Mouse (Mus musculus): ENCODE measurements at regions not wholly inside any gene's neighbourhood (a gene's known extent, or its start where the extent isn't known, plus 50 kb on each side); places are given as distances from the start of the nearest gene placed in this dataset.
A peak's percentile ranks its signal among the peaks of the same experiment; 100 is the strongest.

DNA sequence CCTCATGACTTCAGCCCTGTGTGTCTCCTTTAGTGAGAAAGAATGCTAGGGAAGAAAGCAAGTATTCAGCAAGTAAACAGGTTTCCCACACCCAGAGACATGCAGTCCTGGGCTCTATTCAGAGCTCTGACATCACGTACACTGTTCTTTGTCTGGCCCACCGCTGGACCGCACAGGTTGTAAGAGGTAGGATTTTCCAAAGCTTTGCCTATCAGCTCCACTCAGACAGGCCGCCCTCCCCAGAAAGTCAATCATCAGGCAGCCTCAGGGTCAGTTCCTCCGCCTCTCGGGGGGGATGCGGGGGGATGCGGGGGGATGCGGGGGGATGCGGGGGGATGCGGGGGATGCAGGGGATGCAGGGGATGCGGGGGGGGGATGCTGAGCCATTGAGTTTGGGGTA, 94.7 kb upstream of the Smarca2 start:
- Histone ChIP-seq H3K36me3 (ENCODE audit: control insufficient read depth in 1 of 2, insufficient read depth in 2 of 2, low read length in 2 of 2) (no peaks in the 10 kb centered on the region), H3K4me3 (ENCODE audit: control insufficient read depth in 1 of 2, insufficient read depth in 1 of 2, low read depth in 2 of 2, low read length in 2 of 2) (no peak overlapping the region), H3K27ac (ENCODE audit: control insufficient read depth, low read depth, low read length) (no peak overlapping the region), H3K4me1 (ENCODE audit: control insufficient read depth in 1 of 2, insufficient read depth in 2 of 2, low read length in 2 of 2) (no peaks in the 10 kb centered on the region), H3K9me3 (replicated peaks; ENCODE audit: insufficient read depth, low read length) (no peaks in the 10 kb centered on the region), H3K27me3 (ENCODE audit: control insufficient read depth in 1 of 2, insufficient read depth in 2 of 2, low read length in 2 of 2) (no peaks in the 10 kb centered on the region), H3K79me2 (ENCODE audit: control insufficient read depth, insufficient read depth, low read length, poor library complexity) (no peaks in the 10 kb centered on the region), H3K9ac (ENCODE audit: control insufficient read depth, low read depth, low read length, poor library complexity, severe bottlenecking) (no peak overlapping the region)
- no peak for DNase-seq (ENCODE audit: low read depth, low spot score)
- TF ChIP-seq MYC (IDR thresholded peaks at IDR 0.05; ENCODE audit: low read depth, low read length): no peak
- no peak for TF ChIP-seq CTCF (IDR thresholded peaks at IDR 0.05 in 2 of 3, conservative IDR thresholded peaks at IDR 0.05 in 1 of 3; ENCODE audit: control insufficient read depth in 1 of 3, insufficient read depth in 1 of 3, low read depth in 2 of 3, low read length in 3 of 3, poor library complexity in 1 of 3, severe bottlenecking in 1 of 3)
- TF ChIP-seq E2F4 (IDR thresholded peaks at IDR 0.05; ENCODE audit: borderline replicate concordance, low read depth, low read length): no peak
- TF ChIP-seq KAT2A (conservative IDR thresholded peaks at IDR 0.05; ENCODE audit: low read depth, low read length): no peak
- no peak for TF ChIP-seq CHD2 (IDR thresholded peaks at IDR 0.05; ENCODE audit: low read length)
- no peak for TF ChIP-seq POLR2AphosphoS5 (IDR thresholded peaks at IDR 0.05; ENCODE audit: borderline replicate concordance, low read depth, low read length)
- TF ChIP-seq MYB (IDR thresholded peaks at IDR 0.05; ENCODE audit: low read depth, low read length): no peak
- no peak for TF ChIP-seq MEF2A (IDR thresholded peaks at IDR 0.05; ENCODE audit: extremely low read depth, insufficient replicate concordance, low read depth, low read length, poor library complexity, severe bottlenecking)
- TF ChIP-seq JUND (IDR thresholded peaks at IDR 0.05; ENCODE audit: low read depth, low read length): no peak
- no peak for TF ChIP-seq RAD21 (IDR thresholded peaks at IDR 0.05; ENCODE audit: low read depth, low read length)
- TF ChIP-seq NELFE (IDR thresholded peaks at IDR 0.05; ENCODE audit: low read depth, low read length): no peak
- TF ChIP-seq GATA1 (IDR thresholded peaks at IDR 0.05; ENCODE audit: low read depth, low read length): no peak
- TF ChIP-seq ZNF384 (IDR thresholded peaks at IDR 0.05; ENCODE audit: low read depth, low read length): no peak
- no peak for TF ChIP-seq NRF1 (IDR thresholded peaks at IDR 0.05; ENCODE audit: insufficient read depth, low read depth, low read length, poor library complexity, severe bottlenecking)
- no peak for TF ChIP-seq USF2 (IDR thresholded peaks at IDR 0.05; ENCODE audit: borderline replicate concordance in 1 of 2, insufficient read depth in 1 of 2, low read depth in 1 of 2, low read length in 2 of 2)
- TF ChIP-seq ELF1 (IDR thresholded peaks at IDR 0.05; ENCODE audit: low read depth, low read length): no peak
- no peak for TF ChIP-seq TBP (IDR thresholded peaks at IDR 0.05; ENCODE audit: low read depth, low read length)
- no peak for TF ChIP-seq RCOR1 (IDR thresholded peaks at IDR 0.05; ENCODE audit: low read depth, low read length)
- TF ChIP-seq ZC3H11A (IDR thresholded peaks at IDR 0.05; ENCODE audit: low read depth, low read length): no peak
- TF ChIP-seq POLR2AphosphoS2 (IDR thresholded peaks at IDR 0.05; ENCODE audit: low read length): no peak

DNA sequence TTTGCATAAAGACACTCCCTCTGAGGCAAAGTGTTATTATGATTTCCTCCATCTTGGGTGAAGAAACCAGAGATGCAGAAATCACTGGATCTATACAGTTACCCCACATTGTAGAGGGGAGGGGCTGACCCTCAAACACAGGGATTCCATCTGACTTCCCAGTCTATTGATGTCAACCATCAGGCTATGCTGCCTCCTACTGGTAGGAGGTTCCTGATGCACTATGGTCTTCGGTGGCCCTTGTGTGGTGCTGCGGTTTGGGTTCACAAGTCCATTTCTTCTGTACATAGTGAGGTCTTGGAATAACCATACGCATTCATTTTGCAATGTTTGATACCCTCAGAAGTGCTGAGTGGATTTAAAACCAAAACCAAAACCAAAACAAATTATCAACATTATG, 94.0 kb upstream of the Smarca2 start:
- no peaks in the 10 kb centered on the region for H3K27me3 ChIP-seq (ENCODE audit: control insufficient read depth in 1 of 2, insufficient read depth in 2 of 2, low read length in 2 of 2)
- H3K36me3 ChIP-seq (ENCODE audit: control insufficient read depth in 1 of 2, insufficient read depth in 2 of 2, low read length in 2 of 2): no peaks in the 10 kb centered on the region
- H3K9ac ChIP-seq (ENCODE audit: control insufficient read depth, low read depth, low read length, poor library complexity, severe bottlenecking): no peak overlapping the region
- H3K9me3 ChIP-seq (replicated peaks; ENCODE audit: insufficient read depth, low read length): no peaks in the 10 kb centered on the region
- TF ChIP-seq MYC (IDR thresholded peaks at IDR 0.05; ENCODE audit: low read depth, low read length) (no peak), ELF1 (IDR thresholded peaks at IDR 0.05; ENCODE audit: low read depth, low read length) (no peak), TCF12 (IDR thresholded peaks at IDR 0.05; ENCODE audit: low read depth, low read length) (no peak), ZKSCAN1 (IDR thresholded peaks at IDR 0.05; ENCODE audit: low read depth, low read length) (no peak), CTCF (IDR thresholded peaks at IDR 0.05 in 2 of 3, conservative IDR thresholded peaks at IDR 0.05 in 1 of 3; ENCODE audit: control insufficient read depth in 1 of 3, insufficient read depth in 1 of 3, low read depth in 2 of 3, low read length in 3 of 3, poor library complexity in 1 of 3, severe bottlenecking in 1 of 3) (peak in 1 of 3 experiments; percentile 17; a peak in 1 of 6 replicates), POLR2AphosphoS5 (IDR thresholded peaks at IDR 0.05; ENCODE audit: borderline replicate concordance, low read depth, low read length) (no peak)
- DNase-seq (ENCODE audit: low read depth, low spot score): no peak
- no peaks in the 10 kb centered on the region for H3K4me1 ChIP-seq (ENCODE audit: control insufficient read depth in 1 of 2, insufficient read depth in 2 of 2, low read length in 2 of 2)
- H3K27ac ChIP-seq (ENCODE audit: control insufficient read depth, low read depth, low read length): no peak overlapping the region
- no peak overlapping the region for H3K4me3 ChIP-seq (ENCODE audit: control insufficient read depth in 1 of 2, insufficient read depth in 1 of 2, low read depth in 2 of 2, low read length in 2 of 2)
- no peaks in the 10 kb centered on the region for H3K79me2 ChIP-seq (ENCODE audit: control insufficient read depth, insufficient read depth, low read length, poor library complexity)
